Mouse (Mus musculus) brain, embryonic 14.5 days (tissue): ENCODE measurements around the gene Smoc1. TPM values are rescaled to one million over a fixed set of nuclear protein-coding genes. Genes with fewer than 3 reads are reported as not detected.

Source experiments
- DNase-seq: peaks from one replicate; pipeline ENCODE4 v3.0.0-alpha.2; 2011; ENCODE audit warnings: low read depth
- CTCF ChIP-seq: fragments of 200-500 bp; IDR thresholded peaks from 2 replicates; pipeline ENCODE4 v1.5.1; 2012; ENCODE audit warnings: inconsistent platforms, mild to moderate bottlenecking, moderate library complexity, borderline replicate concordance; ENCODE audit not compliant: insufficient read depth, insufficient read length; ENCODE audit errors: extremely low read depth
- POLR2A ChIP-seq: fragments of 200-500 bp; IDR thresholded peaks from 2 replicates; pipeline ENCODE4 v1.6.1; 2012; ENCODE audit warnings: mild to moderate bottlenecking, inconsistent platforms, borderline replicate concordance; ENCODE audit not compliant: poor library complexity, insufficient read depth, insufficient read length, severe bottlenecking; ENCODE audit errors: extremely low read depth
- polyA plus RNA-seq: library from polyadenylated mRNA; depleted of rRNA; stranded (reverse); fragments of >200 nt; gene quantifications from 2 replicates; pipeline ENCODE4 v1.2.3, GENCODE M21; 2012

The Smoc1 gene
- polyA plus RNA-seq, 1 experiment, result 40.0 TPM

- no peak for DNase-seq
- TF ChIP-seq POLR2A, result no peak
- TF ChIP-seq CTCF, result no peak
These were observed 66.6 kb downstream of the Smoc1 start for GRCm38 (mm10) chr12:81093211-81093610.

DNA sequence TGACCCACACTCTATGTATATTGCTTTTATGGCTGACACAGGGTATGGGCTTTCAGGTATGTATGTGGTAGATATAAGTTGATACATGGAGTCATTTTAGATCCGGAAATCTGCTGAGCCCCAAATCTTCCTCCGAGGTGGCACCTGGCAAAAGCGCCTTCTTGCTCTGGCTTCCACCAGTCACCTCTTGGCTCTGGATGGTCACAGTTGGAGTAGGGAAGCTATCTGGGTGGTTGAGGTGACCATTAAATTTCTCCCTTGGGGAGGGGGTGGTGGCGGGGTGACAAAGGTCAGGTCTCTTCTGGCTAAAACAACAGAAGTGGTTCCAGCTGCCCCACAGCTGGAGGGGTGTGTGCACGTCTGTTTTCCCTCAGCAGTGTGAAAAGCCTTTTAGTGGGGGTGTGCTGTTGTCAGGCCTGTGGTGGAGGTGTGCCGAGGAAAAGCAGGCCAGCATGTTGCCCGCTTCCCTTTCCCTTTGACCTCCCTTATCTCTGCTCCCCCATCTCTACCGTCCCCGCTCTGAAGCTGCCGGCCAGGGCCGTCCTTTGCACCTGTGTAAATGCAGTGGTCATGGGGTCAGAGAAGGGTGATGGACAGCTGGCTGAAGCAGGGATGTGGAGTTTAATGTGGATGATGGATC lies 68.3 kb downstream of the Smoc1 start:
- no peak for TF ChIP-seq POLR2A
- no peak for TF ChIP-seq CTCF
- DNase-seq, result no peak

- TF ChIP-seq CTCF (no peak), POLR2A (no peak)
- DNase-seq, result no peak
These were observed 70.7 kb downstream of the Smoc1 start for GRCm38 (mm10) chr12:81097267-81097666.

DNA sequence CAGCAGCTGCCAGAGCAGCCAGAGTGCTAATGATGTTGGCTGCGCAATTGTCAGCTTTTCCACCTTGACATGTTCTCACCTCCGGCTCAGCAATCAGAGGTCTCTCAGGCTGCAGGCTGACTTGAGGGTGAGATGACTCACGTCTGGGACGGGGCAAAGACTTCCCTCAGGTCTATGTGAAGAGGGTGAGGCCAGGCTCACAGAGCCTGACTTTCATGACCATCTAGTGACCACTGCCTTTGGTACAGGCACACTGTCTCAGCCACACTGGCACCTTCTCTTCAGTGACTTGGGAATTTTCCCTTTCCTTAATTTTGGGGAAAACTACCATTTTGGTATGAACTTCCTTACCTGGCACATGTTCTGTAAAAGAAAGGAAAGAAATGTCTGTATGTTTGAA lies 71.1 kb downstream of the Smoc1 start:
- DNase-seq, result peak; percentile 21
- no peak for TF ChIP-seq POLR2A
- no peak for TF ChIP-seq CTCF

GRCm38 (mm10) chr12:81099161-81099560 lies 72.6 kb downstream of the Smoc1 start:
- no peak for DNase-seq
- TF ChIP-seq POLR2A (no peak), CTCF (no peak)

- TF ChIP-seq CTCF, result no peak
- TF ChIP-seq POLR2A, result no peak
- DNase-seq, result no peak
These were observed 75.1 kb downstream of the Smoc1 start for GRCm38 (mm10) chr12:81101691-81102090.

DNA sequence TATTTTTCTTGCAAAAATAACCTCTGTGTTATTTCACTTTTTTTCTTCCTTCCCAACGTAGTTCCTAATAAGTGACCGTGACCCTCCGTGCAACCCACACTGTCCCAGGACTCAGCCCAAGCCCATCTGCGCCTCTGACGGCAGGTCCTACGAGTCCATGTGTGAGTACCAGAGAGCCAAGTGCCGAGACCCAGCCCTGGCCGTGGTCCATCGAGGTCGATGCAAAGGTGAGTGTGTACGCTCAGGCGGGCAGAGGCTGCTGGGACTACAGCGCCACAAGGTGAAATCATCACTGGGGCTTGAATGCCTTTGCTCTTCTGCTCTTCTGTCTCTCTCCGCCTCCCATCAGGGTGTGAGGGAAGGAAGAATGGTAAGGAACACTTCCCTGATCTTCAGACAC lies 77.9 kb downstream of the Smoc1 start:
- DNase-seq, result no peak

GRCm38 (mm10) chr12:81105721-81106633 lies 79.4 kb downstream of the Smoc1 start:
- DNase-seq, result peak; percentile 88
- TF ChIP-seq POLR2A, result no peak
- no peak for TF ChIP-seq CTCF

More for the DNA sequence above, 77.9 kb downstream of the Smoc1 start:
- TF ChIP-seq CTCF (no peak), POLR2A (no peak)

DNA sequence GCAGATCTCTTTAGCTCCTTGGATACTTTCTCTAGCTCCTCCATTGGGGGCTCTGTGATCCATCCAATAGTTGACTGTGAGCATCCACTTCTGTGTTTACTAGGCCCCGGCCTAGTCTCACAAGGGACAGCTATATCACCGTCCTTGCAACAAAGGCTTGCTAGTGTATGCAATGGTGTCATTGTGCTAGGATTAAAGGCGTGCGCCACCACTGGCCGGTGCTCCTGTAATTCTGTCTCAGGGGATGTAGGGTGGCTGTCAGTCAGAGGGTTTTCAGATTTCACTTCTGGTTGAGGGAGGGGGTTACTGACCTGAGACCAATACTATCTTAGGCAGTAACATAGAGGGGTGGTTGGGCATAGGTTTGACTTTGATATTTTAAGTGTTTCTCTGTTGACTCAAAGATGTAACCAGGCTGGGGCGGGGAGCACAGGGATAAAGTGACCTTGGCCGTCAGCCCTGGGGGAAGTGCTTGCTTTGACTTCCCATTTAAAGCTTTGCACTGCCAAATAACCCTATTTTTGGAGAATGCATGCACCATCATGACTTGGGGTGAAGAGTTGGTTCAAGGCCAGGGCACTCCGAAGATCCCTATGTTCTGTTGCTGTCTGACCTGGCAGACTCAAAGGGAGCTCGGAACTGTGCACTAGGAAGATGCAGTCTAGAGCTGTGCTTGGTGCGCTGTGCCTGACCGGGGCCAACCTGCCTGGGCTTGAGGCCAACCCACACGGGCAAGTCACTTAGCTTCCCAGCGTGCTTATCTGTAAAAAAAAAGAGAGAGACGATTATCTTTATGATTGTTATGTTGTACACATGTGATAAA lies 80.9 kb downstream of the Smoc1 start:
- no peak for DNase-seq

GRCm38 (mm10) chr12:81108600-81109011 lies 82.0 kb downstream of the Smoc1 start:
- DNase-seq, result peak; percentile 19
- TF ChIP-seq POLR2A (no peak), CTCF (no peak)

More for the DNA sequence above, 80.9 kb downstream of the Smoc1 start:
- TF ChIP-seq CTCF (no peak), POLR2A (no peak)

DNA sequence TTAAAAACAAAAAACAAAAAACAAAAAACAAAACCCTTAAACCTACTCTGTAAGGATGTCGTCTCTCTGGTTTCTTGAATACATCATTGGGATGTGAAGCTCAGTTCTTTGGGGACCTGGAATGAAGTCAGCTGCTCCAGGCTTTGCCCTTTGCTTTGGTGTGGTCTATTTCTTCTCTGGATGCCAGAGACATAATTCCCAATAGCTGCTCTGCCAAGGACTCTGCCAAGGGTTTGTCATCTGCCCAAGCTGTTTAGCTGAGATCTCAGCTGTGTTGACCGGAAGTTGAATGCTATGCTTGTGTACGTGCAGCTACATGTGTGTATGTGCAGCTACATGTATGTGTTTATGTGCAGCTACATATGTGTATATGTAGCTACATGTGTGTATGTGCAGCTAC lies 83.4 kb downstream of the Smoc1 start:
- no peak for DNase-seq
- no peak for TF ChIP-seq CTCF
- TF ChIP-seq POLR2A, result no peak

GRCm38 (mm10) chr12:81112321-81112720 lies 85.7 kb downstream of the Smoc1 start:
- no peak for DNase-seq
- TF ChIP-seq POLR2A (no peak), CTCF (no peak)

GRCm38 (mm10) chr12:81120301-81120700 lies 93.7 kb downstream of the Smoc1 start:
- no peak for TF ChIP-seq CTCF
- no peak for TF ChIP-seq POLR2A
- no peak for DNase-seq
